Mouse (Mus musculus) embryonic fibroblast, embryonic 13.5 days (primary cell): ENCODE data around the gene Kcnd3.

ENCODE experiments used
- CTCF ChIP-seq: IDR thresholded peaks from 2 replicates; pipeline ENCODE4 v1.5.1; 2011; ENCODE audit warnings: mild to moderate bottlenecking, control low read depth, low read length, moderate library complexity, borderline replicate concordance; ENCODE audit not compliant: insufficient read depth
- POLR2A ChIP-seq: IDR thresholded peaks from 2 replicates; pipeline ENCODE4 v1.6.1; 2011; ENCODE audit warnings: low read depth, mild to moderate bottlenecking, control low read depth, low read length, moderate library complexity

GRCm38 (mm10) chr3:105423427-105423826, 28.7 kb upstream of the Kcnd3 start:
- no peak for TF ChIP-seq CTCF
- TF ChIP-seq POLR2A = no peak
